Mouse (Mus musculus) heart, postnatal 25 days (tissue): ENCODE measurements at regions not wholly inside any gene's neighbourhood (a gene's known extent, or its start where the extent isn't known, plus 50 kb on each side); places are given as distances from the start of the nearest gene placed in this dataset.

Experiments
- DNase-seq: peaks from one replicate; pipeline ENCODE4 v3.0.0; 2022; ENCODE audit warnings: low spot score
- intact Hi-C: fragments of 180-260 bp; cut with DNase I; formaldehyde crosslinking; loops from one replicate; pipeline ENCODE4 v1.15.1; 2025

DNA sequence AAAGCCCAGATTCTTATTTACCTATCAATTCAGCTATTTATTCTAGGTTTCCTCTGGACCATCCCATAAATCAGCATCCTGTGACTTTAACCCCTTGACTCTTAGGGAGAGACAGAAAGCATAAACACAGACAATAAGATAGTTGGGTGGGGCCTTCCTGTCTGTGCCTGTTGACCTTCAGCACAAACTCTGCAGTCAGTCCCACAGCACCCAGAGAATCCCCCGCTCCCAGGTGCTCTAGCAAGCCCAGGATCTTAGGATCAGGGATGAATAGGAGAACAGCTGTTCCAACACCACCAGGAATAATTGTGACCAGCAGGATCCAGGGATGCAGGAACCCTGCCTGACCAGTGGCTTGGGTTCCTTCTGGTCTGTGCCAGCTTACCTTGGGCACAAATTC is 107.8 kb downstream of the Basp1 start:
- intact Hi-C loops, result no loop called here

GRCm38 (mm10) chr15:25303379-25303778 is 110.2 kb downstream of the Basp1 start:
- DNase-seq, result no peak
- intact Hi-C loops, result no loop called here

More for the DNA sequence above, 107.8 kb downstream of the Basp1 start:
- DNase-seq, result no peak

GRCm38 (mm10) chr15:25302671-25303294 is 110.8 kb downstream of the Basp1 start:
- no peak for DNase-seq
- intact Hi-C loops, result no loop called here

- no peak for DNase-seq
- intact Hi-C loops, result no loop called here
Measured at GRCm38 (mm10) chr15:25301810-25302209, 111.8 kb downstream of the Basp1 start.

GRCm38 (mm10) chr15:25297278-25297677 is 116.3 kb downstream of the Basp1 start:
- intact Hi-C loops, result no loop called here
- DNase-seq, result no peak

DNA sequence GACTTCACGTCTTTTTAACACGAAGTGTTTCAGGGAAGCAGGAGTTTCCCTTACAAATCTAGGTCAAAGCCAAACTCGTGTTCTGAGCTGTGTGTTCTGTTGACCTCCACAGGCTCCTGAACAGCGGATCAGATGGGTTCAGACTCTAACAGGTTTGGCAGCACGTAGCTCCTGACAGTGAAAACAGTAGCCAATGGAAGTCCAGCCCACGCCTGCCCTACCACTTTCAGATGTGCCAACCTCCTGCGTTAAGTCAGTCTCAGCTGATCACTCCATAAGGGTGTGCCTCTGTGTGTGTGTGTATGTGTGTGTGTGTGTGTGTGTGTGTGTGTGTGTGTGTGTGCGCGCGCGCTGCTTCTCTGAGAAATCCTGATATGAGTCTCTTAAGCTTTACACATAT is 116.8 kb downstream of the Basp1 start:
- intact Hi-C loops, result no loop called here
- DNase-seq, result no peak

DNA sequence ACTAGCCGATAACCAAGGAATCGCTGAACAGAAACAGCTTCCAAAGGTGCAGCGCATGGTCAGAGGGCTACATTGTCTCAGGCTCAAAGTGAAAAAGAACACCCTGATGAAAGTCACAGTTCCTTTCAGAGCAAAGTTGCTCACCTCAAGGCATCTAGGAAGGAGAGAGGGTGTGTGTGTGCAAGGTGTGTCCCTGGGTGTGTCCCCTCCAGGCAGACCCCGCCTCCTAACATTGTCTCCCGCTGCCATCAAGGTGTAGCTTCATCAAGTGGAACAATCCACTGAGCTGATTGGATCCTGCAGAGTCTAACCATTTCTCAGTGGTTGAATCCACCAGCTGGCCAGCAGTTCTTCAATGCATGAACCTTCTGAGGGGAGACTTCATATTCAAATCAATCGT is 117.8 kb downstream of the Basp1 start:
- DNase-seq, result no peak
- intact Hi-C loops, result no loop called here

- DNase-seq, result no peak
- intact Hi-C loops, result no loop called here
Measured at GRCm38 (mm10) chr15:25291231-25291691, 122.3 kb downstream of the Basp1 start.

DNA sequence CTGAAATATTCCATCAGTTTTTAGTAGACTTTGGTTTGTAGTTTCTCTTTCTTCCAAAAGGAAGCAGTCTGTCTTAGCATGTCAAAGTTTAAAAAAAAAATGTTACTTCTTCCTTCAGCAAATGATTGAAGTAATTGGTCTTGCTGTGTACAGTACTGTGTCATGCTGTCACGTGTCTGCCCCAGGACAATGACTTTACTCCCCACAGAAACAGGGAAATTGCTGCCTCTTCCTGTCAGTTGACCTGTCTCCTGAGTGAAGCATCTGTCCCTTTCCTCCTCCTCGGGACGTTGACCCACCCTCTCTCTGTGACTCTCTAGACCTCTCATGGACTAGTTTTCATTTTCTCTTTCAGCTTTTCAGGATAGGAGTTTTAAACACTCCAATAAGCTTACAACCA is 125.7 kb downstream of the Basp1 start:
- DNase-seq, result no peak
- intact Hi-C loops, result no loop called here

GRCm38 (mm10) chr15:25284354-25285199 is 129.0 kb downstream of the Basp1 start:
- no peak for DNase-seq
- intact Hi-C loops, result no loop called here

- no peak for DNase-seq
- intact Hi-C loops, result no loop called here
Measured at GRCm38 (mm10) chr15:25283713-25284112, 129.9 kb downstream of the Basp1 start.

DNA sequence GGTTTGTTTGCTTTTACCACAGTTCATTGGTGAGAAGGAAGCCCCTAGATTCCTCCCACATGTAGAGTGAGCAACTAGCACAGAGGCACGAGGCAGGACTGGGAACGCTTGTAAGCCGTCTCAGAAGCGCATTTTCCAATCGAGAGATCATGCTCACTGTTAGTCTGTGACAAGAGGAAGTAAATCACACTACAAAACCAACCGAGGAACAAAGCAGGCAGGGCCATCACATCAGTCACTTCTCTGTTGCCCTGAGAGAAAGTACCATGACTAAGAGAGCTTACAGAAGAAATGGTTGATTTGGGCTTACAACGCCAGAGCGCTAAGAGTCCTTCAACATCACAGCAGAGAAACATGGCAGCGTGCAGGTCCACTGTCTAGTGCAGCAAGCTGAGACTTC is 131.2 kb downstream of the Basp1 start:
- intact Hi-C loops, result no loop called here
- no peak for DNase-seq

DNA sequence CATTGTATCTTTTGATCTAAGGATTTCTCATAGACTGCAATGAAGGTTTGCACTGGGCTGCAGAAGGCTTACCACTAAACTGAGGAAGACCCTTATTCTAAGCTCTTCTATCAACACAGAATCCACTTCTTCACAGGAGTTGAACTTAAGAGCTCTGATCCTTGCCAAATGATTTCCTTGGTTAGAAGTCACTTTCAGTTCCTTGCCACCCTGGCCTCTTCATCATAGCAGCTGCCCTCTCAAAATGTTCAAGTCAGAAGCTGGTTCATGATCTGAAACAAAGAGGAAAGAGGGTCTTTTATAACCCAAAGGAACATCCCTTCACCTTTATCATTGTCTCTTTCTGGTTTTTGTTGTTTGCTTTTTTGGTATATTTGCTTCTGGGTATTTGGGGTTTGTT is 131.6 kb downstream of the Basp1 start:
- intact Hi-C loops, result no loop called here
- no peak for DNase-seq

- intact Hi-C loops, result no loop called here
- no peak for DNase-seq
Measured at GRCm38 (mm10) chr15:25278317-25279156, 135.0 kb downstream of the Basp1 start.

DNA sequence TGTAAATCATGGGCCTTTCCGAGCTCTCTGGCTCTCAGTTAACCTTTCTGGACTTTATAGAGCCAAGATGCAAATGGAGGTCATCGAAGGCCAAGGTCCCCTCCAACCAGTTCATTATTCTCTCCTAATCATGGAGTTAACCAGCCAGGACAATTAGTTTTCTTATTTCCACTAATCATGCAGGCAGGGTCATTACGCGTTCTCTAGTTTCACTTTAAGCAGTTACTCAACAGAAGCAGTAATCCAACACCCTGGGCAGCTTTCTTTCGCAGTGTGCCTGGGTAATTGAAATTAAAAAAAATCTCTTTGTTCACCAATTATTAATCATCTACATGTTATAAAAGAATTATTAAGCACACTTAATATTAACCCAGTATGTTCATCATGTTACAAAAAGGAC is 137.3 kb downstream of the Basp1 start:
- DNase-seq, result no peak
- intact Hi-C loops, result no loop called here

DNA sequence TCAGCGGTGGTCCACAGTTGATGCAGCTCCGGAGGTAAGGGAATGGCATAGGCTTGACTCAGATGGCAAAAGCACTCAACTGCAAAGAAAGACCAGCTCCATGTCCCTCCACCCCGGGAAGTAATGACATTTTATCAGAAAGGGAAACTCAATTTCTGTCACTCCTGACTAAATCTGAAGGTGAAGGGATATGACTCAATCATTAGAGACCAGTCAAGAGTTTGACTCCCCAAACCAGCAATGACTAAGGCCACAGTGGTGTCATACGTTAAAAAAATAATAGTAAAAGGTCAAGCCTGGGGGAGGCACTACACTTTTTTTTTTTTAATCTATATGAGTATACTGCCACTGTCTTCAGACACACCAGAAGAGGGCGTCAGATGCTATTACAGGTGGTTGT is 141.7 kb downstream of the Basp1 start:
- intact Hi-C loops, result no loop called here
- no peak for DNase-seq

GRCm38 (mm10) chr15:25270349-25270748 is 143.2 kb downstream of the Basp1 start:
- DNase-seq, result no peak
- intact Hi-C loops, result no loop called here

- intact Hi-C loops, result no loop called here
- no peak for DNase-seq
Measured at GRCm38 (mm10) chr15:25269345-25269996, 144.1 kb downstream of the Basp1 start.

- no peak for DNase-seq
- intact Hi-C loops, result no loop called here
Measured at GRCm38 (mm10) chr15:25268436-25268835, 145.1 kb downstream of the Basp1 start.

DNA sequence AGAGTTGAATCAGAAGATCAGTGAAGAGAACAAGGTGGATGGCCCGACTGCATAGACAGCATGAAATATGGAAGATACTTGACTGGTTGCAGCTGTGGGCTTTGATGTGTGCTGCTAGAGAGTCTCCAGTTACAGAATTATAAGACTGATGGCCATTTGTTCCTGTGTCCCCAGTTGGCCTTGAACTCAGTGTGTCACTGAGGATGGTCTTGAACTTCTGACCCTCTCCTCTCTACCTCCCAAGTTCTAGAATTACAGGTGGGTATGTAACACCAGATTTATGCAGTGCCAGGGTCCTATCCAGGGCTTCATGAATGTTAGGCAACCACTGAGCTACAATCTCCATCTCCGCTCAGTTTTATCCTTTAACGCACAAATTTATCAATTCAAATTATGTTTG is 146.1 kb downstream of the Basp1 start:
- intact Hi-C loops, result no loop called here

More for the DNA sequence above, 146.1 kb downstream of the Basp1 start:
- DNase-seq, result no peak
